Mouse (Mus musculus) liver (tissue): Measurements from ENCODE around the gene Slc9a9.

Experiments used
- DNase-seq: peaks from one replicate; pipeline ENCODE4 v3.0.0-alpha.2; 2020; ENCODE audit warnings: mixed read lengths

The Slc9a9 gene

DNA sequence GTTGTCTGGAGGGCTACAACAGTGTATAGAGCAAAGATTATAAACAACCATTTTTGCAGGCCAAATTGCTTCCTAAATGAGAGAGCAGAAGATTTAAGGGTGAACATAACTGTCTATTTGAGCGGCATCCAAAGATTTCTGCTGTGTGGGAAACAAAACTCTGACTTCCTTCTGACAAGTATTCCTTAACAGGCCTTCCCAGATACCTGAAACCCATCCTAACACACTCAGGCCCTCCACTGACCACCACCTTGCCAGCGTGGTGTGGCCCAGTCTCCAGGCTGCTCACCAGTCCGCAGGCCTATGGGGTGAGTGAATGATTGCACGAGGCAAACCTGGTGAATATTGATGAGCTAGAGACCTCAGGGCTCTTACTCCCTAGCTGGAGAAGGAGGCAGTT, 557.3 kb downstream of the Slc9a9 start:
- DNase-seq = no peak

- DNase-seq = no peak
Observed at GRCm38 (mm10) chr9:95228123-95228522, 558.4 kb downstream of the Slc9a9 start.

GRCm38 (mm10) chr9:95229147-95229546, 559.4 kb downstream of the Slc9a9 start:
- no peak for DNase-seq

DNA sequence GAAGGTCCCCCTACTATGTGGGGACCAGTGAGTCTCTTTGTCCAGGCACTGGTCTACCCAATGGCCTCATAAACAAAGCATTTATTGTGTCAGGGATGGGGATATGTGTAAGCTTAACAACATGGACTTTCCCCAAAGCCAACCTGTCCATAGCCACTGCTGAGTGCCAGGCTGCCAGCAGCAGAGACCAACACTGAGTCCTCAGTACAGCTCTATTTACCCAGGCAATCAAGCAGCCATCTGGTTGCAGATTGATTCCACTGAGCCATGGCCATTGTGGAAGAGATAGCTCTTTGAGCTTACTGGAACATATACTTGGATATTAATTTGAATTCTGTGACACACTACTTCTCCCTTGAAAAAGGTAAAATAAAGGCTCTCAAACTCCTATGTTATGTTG, 570.2 kb downstream of the Slc9a9 start:
- no peak for DNase-seq

DNA sequence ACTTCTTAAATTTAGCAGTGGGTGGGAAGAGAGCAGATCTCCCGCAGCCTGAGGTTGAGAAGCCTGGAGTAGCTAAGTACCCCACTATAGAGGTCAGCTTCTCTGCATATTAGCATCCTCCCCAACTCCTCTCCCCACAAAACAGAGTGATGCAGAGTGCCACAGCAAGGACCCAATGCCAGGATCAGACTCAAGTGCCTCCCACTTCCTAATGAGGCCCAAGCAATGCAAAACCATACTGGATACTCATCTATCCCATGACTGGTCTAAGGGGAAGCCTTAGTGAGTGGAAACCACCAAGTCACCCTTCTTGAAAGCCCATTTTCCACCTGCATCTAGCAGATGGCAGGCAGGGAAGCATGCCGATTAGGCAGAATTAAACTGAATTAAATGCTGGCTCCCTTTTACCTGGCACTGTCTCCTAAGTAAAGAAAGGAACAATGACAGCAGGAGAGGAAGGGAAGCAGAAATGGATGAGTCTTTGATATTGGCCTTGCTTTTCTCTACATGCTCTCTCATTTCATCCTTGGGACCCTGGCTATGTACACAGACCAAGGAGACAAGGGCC, 573.0 kb downstream of the Slc9a9 start:
- no peak for DNase-seq

GRCm38 (mm10) chr9:95254162-95254561, 584.5 kb downstream of the Slc9a9 start:
- DNase-seq = no peak

DNA sequence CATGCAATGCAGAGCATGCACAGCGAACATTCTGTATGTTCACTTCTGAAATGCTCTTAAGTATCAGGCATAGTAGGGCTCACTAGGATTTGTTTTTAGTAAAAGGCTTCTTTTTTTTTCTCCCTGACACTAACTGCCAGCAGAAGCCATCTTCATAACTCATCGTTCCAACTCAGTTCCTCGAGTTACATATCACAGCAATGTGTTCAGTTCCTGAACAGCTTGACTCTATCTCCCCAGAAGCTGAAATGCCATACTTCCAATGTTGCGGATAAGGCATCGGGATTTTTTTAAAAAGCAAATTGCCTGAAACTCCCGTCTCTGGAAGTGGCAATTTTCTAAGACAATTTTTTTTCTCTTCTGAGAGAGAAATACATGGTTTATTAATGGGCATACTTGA, 586.1 kb downstream of the Slc9a9 start:
- no peak for DNase-seq

DNA sequence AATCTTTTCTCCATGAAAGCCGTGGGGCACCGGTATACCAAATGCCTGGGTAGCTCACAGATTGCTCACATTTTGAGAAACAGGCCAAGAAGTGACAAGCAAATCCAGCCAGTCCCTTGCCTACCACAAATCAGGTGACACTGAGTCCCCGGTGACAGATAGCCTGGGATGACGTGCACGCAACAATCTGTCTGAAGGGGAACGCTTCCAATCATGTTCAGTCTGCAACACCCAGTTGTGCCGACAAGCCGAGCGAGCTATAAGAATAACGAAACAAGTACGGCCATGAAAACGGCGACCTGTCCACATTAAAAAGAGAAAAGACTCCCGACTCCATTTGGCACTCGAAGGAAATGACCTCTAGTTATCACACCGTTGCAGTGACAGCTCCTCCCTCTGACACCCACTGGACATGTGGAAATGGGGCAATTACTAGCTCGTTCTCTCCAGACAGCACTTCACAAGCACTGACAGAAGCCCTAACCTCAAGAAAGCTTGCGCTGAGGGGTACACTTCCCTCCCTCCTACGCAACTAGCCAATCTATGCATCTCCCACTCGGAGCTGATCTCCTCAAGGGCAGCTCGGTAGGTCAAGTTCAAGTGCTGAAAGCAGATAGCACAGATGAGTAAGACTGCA, 587.1 kb downstream of the Slc9a9 start:
- no peak for DNase-seq

DNA sequence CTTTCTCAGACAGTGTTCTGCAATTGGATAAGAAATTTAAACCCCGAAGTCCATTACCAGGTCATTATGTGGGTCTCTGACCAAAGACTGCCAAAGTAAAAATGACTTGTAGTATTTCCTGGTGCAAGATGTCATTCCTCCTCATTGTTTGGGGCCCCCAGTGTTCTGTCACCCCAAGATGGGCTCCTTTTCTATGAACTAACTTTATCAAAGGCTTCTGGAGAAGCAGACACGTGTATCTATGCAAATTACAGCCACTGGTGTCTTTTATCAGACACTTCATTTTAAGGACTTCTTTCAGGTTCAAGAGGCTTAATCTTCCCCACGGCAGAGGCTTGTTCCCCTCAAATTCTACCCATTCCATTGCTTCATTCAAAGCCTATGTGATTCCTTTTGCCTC, 593.1 kb downstream of the Slc9a9 start:
- no peak for DNase-seq

DNA sequence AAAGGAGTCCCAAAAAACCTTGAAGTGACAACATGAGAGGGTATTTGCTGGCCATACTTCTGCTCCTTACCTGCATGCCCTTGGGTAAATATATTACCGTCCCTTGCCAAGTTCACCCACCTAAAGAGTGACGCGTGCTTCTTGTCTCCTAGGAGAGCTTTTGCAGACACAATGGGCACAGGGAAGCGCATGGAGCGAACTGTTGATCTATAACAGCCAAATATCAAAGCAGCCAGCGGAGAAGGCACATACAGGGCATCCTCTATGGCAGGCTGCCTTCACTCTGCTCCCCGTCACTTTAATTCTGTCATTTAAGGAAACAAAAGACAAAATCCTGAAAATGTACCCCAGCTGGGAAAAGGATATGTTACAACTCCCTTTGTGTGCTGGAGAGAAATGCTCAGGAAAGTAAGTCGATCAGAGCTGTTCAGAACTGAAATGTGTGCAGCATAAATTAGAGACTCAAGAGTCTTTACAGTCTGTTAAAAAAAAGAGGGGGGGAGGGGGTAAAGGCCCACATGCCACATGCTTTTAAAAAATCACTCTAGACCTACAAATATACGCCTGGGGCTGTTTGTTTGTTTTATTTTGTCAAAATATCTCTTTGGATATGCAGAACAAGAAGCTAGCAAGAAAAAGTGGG, 594.3 kb downstream of the Slc9a9 start:
- DNase-seq = no peak

DNA sequence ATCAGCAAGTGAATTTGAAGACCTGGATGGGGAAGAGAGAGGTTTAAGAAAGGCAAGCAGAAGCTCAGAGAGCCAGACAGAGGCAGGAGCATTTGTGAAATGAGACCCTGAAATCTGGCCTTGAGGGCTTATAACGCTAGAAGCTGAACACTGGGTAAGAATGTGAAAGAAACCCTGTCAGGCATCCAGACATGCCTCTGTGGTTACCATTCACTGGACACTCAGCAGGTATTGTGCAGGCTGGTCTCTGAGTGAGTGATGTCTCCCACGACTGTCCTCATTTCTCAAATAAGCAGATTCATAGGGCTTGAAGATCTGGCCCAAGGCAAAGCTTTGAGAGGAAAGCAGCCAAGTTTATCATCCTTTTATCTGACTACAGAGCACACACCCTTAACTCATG, 596.5 kb downstream of the Slc9a9 start:
- DNase-seq = no peak

DNA sequence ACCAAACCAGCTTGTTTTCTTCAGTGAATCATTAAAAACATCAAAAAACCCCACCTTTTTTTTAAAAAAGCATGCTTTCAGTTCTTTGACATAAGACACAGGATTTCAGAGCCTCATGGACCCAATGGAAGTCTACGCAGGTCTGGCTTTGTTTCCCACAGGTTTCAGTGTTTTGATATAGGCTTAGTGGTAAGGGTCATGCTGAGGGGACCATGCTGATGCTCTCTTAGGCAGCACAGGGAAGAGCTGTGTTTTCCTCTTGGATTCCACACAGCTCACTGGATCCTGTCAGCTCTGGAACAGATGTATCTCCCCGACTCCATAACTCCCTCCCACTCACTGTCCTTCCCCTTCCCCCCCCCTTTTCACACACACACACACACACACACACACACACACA, 597.2 kb downstream of the Slc9a9 start:
- DNase-seq = no peak

DNA sequence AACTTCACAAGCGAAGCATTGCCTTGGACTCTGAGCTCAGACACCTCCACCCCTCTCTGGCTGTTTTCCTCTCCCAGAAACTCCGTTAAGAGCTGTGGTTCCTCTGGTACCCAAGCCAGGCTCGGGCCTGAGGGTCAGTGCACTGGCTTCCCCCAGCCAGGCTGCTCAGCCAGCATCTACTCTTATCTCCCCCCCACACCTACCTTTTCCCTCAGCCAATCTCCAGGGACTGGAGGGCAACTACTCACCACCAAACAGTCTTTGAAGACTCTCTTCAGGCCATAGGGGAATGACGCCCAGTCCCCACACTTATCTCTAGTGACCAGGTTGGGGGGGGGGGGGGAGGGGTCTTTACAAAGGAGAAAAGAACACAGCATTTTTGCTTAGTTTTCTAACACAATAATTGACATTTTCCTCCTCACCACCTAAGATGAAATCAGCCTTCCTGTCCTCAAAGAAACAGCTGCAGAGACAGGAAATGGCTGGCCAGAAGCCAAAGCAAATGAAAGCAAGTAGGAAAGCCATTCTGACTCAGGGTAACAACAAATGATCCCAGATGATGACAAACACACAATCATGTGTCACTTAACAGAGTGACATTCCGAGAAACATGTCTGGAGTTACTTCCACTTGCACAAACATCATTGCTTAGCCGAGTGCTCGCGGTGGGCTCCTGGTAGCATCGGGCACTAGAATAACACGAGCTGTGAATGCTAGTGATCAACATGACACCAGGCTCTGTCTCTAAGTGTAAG, 610.1 kb downstream of the Slc9a9 start:
- peak; percentile 27 for DNase-seq
